Mouse (Mus musculus) gastrocnemius, adult 2 months (tissue): ENCODE results near the gene Eif3i. TPM values are rescaled to one million over a fixed set of nuclear protein-coding genes. Genes with fewer than 3 reads are reported as not detected.

ENCODE experiments used
- DNase-seq: peaks from one replicate; pipeline ENCODE4 v3.0.0; 2022
- H3K27ac ChIP-seq: fragments of 200-600 bp; 2 replicates; pipeline ENCODE4 v1.8.1; 2022; ENCODE audit warnings: mild to moderate bottlenecking
- H3K4me3 ChIP-seq: fragments of 200-600 bp; 2 replicates; pipeline ENCODE4 v1.8.1; 2022; ENCODE audit warnings: mild to moderate bottlenecking, moderate library complexity
- CTCF ChIP-seq: fragments of 200-600 bp; IDR thresholded peaks from 2 replicates; pipeline ENCODE4 v1.8.1; 2022; ENCODE audit warnings: antibody characterized with exemption, mild to moderate bottlenecking, moderate library complexity
- intact Hi-C: fragments of 180-260 bp; cut with DNase I; formaldehyde crosslinking; loops from one replicate; pipeline ENCODE4 v1.15.1; 2025
- microRNA-seq: library from miRNA; unstranded; fragments of <30 nt; microRNA quantifications from one replicate; pipeline ENCODE4 v1.2.0, GENCODE M21; 2021
- total RNA-seq, 2 experiments: library from RNA; stranded (reverse); gene quantifications; 2 replicates each; pipeline ENCODE4 v1.2.3; 2021

Gene Eif3i
- total RNA-seq, 2 experiments from 2014 or later, result 134 to 137 TPM

DNA sequence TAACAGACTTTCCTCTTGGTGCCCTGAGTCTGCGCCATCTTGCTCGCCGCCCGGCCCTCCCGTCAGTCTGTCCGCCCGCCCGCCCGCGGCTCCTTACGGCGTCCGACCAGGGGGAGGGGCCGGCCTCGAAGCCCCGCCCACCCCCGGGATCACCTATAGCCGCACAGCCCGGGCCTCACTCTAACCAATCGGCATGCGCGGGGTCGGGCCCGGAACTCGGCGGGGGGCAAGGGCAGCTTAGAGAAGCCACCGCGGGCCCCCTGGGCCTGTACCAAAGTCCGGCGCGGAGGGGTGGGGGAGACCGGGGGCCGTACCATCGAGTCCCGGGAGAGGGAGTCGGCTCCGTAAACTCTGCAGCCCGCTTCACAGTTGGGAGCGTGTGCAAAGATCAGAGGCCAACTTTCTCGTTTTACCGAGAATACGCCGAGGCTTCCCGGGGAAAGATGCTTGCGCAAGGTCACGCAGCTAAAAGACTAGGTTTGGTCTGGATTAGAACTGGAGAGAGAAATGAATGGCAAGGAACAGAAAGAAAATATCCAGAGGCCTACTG is 57.8 kb downstream of the Eif3i start, which contains the start of gene Hdac1:
Hdac1 (minus strand) TSS at position 122 of the 550 bp plus-strand sequence.
- peak; percentile 99 for DNase-seq
- Histone ChIP-seq H3K4me3 (peak within 1 kb of the TSS; percentile 93), H3K27ac (peak within 1 kb of the TSS; percentile 91)
- intact Hi-C loops, result no loop called here
- TF ChIP-seq CTCF, result peak; percentile 17; the same call in 1 of the 2 replicates

Small RNAs within 50 kb of the gene (microRNA-seq; reads per million reads assigned to microRNA genes)
- gene Mir8119, result not detected

Other genes starting within 250 kb of the Eif3i start
- 1 to 10 TPM in 1 of 2 experiments, under 1 TPM in 1; 0.61 to 1.3 TPM for gene Zbtb8a, start 222.5 kb downstream of the Eif3i start, total RNA-seq
- not detected for gene Zbtb8b, start 159.8 kb downstream of the Eif3i start, total RNA-seq
- gene Bsdc1, start 139.1 kb downstream of the Eif3i start, total RNA-seq, result 10 to 100 TPM; 34.8 to 36.4 TPM
- not detected for gene Tssk3, start 109.6 kb downstream of the Eif3i start, total RNA-seq
- gene Fam229a, start 109.5 kb downstream of the Eif3i start, total RNA-seq, result not detected
- gene Marcksl1, start 87.1 kb downstream of the Eif3i start, total RNA-seq, result 1 to 10 TPM in 1 of 2 experiments, under 1 TPM in 1; 0.69 to 1.1 TPM
- 10 to 100 TPM in 1 of 2 experiments, 1 to 10 TPM in 1; 9.1 to 10.6 TPM for gene Hdac1, start 57.9 kb downstream of the Eif3i start, total RNA-seq
- not detected for gene Lck, start 27.0 kb downstream of the Eif3i start, total RNA-seq
- gene Fam167b, start 22.1 kb downstream of the Eif3i start, total RNA-seq, result not detected
- gene Tmem234, start within 50 bp of the Eif3i start, total RNA-seq, result 10 to 100 TPM; 29.8 to 31.9 TPM
- 1 to 10 TPM in 1 of 2 experiments, under 1 TPM in 1; 0.77 to 3.1 TPM for gene Dcdc2b, start 13.6 kb upstream of the Eif3i start, total RNA-seq
- 10 to 100 TPM in 1 of 2 experiments, 1 to 10 TPM in 1; 9.0 to 10.8 TPM for gene Iqcc, start 18.5 kb upstream of the Eif3i start, total RNA-seq
- gene Ccdc28b, start 23.3 kb upstream of the Eif3i start, total RNA-seq, result 10 to 100 TPM; 31.1 to 38.4 TPM
- 10 to 100 TPM; 19.7 to 21.1 TPM for gene Txlna, start 40.4 kb upstream of the Eif3i start, total RNA-seq
- gene Kpna6, start 72.1 kb upstream of the Eif3i start, total RNA-seq, result 10 to 100 TPM; 80.9 to 85.9 TPM
- gene Tmem39b, start 96.2 kb upstream of the Eif3i start, total RNA-seq, result 1 to 10 TPM; 3.1 to 4.4 TPM
- gene Khdrbs1, start 141.7 kb upstream of the Eif3i start, total RNA-seq, result 10 to 100 TPM; 24.3 to 27.0 TPM
- 100 to 1,000 TPM; 569 to 658 TPM for gene Ptp4a2, start 210.6 kb upstream of the Eif3i start, total RNA-seq